Mouse (Mus musculus) neural tube, embryonic 11.5 days (tissue): ENCODE measurements around the gene Mpv17l2. TPM values are rescaled to one million over a fixed set of nuclear protein-coding genes. Genes with fewer than 3 reads are reported as not detected.
A peak's percentile ranks its signal among the peaks of the same experiment; 100 is the strongest.

Source experiments
- ATAC-seq: fragments of 200-750 bp; cut with Nextera tagmentation; 2 replicates; pipeline ENCODE4 v1.8.0; 2017; ENCODE audit warnings: moderate number of reproducible peaks, mild to moderate bottlenecking, moderate TSS enrichment, moderate library complexity; ENCODE audit not compliant: insufficient read depth, low FRiP score, low TSS enrichment
- DNase-seq: peaks from one replicate; pipeline ENCODE4 v3.0.0-alpha.2; 2015; ENCODE audit warnings: low spot score
- H3K27ac ChIP-seq: fragments of 300-500 bp; sonication (generic); 2 replicates; pipeline ENCODE4 v1.5.1; 2014; ENCODE audit warnings: low read depth, mild to moderate bottlenecking, low read length
- H3K27me3 ChIP-seq: fragments of 300-500 bp; sonication (generic); 2 replicates; pipeline ENCODE4 v1.6.1; 2014; ENCODE audit warnings: mild to moderate bottlenecking, low read length, mixed read lengths; ENCODE audit not compliant: control insufficient read depth, insufficient read depth
- H3K36me3 ChIP-seq: fragments of 300-500 bp; sonication (generic); 2 replicates; pipeline ENCODE4 v1.6.1; 2014; ENCODE audit warnings: mild to moderate bottlenecking, low read length, moderate library complexity, mixed read lengths; ENCODE audit not compliant: control insufficient read depth, insufficient read depth
- H3K4me1 ChIP-seq: fragments of 300-500 bp; sonication (generic); 2 replicates; pipeline ENCODE4 v1.6.1; 2014; ENCODE audit warnings: low read length, mixed read lengths; ENCODE audit not compliant: control insufficient read depth, insufficient read depth
- H3K4me2 ChIP-seq: fragments of 300-500 bp; sonication (generic); 2 replicates; pipeline ENCODE4 v1.6.1; 2014; ENCODE audit warnings: low read depth, mild to moderate bottlenecking, moderate library complexity
- H3K4me3 ChIP-seq: fragments of 300-500 bp; sonication (generic); 2 replicates; pipeline ENCODE4 v1.5.1; 2014; ENCODE audit warnings: low read depth, low read length
- H3K9ac ChIP-seq: fragments of 300-500 bp; sonication (generic); 2 replicates; pipeline ENCODE4 v1.6.1; 2014; ENCODE audit warnings: mild to moderate bottlenecking, low read length
- H3K9me3 ChIP-seq: fragments of 300-500 bp; sonication (generic); 2 replicates; pipeline ENCODE4 v1.6.1; 2016; ENCODE audit warnings: low read length; ENCODE audit not compliant: control insufficient read depth
- WGBS: fragments of 180-500 bp; shearing (Covaris S2); extraction: QIAGEN DNeasy Blood & Tissue Kit; methylation state at CpG from one replicate; pipeline ENCODE4 v1.1.7; 2014; 5-methylcytosine and 5-hydroxymethylcytosine counted together
- polyA plus RNA-seq: library from polyadenylated mRNA; unstranded; fragments of >200 nt; fragmentation: Nextera tagmentation; extraction: Ambion mirVana; gene quantifications from 2 replicates; pipeline ENCODE4 v1.2.1, GENCODE M21; 2014

The Mpv17l2 gene
- polyA plus RNA-seq, 1 experiment from 2014 or later = 41.3 TPM

DNA sequence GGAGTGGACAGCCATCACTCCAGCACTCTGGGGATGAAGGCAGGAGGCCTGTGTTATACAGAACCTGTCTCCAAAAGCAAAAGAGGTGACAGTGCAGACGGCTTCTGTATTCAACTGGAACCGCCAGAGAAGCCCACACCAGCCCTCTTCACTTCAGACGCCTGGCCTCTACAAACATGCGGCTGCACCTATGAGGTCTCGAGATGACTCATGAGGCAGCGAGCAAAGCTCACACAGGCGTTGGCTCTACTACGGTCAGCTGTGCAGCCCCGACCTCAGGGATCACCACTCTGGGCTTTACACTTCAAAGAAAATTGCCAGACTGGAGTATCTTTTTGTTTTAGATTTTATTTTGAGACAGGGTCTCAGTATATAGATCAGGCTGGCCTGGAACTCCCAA is 12.1 kb upstream of the Mpv17l2 start:
- H3K9me3 ChIP-seq = no peaks in the 10 kb centered on the region
- H3K27ac ChIP-seq = no peak overlapping the region
- H3K4me3 ChIP-seq = no peak overlapping the region
- H3K9ac ChIP-seq = no peak overlapping the region
- peaks cover 17% of the 10 kb centered on the region for H3K36me3 ChIP-seq
- DNase-seq (no peak), ATAC-seq (no peak)
- no peak overlapping the region for H3K4me2 ChIP-seq
- WGBS = 89% methylated on average over 9 of the region's 9 CpGs
- peaks cover 9% of the 10 kb centered on the region; the same call in 1 of the 2 replicates for H3K4me1 ChIP-seq
- H3K27me3 ChIP-seq = no peaks in the 10 kb centered on the region

GRCm38 (mm10) chr8:70772075-70772474 is 11.3 kb upstream of the Mpv17l2 start:
- no peaks in the 10 kb centered on the region for H3K27me3 ChIP-seq
- H3K4me1 ChIP-seq = 0 out of 2 replicates have a peak, but pooled peaks cover 5% of the 10 kb centered on the region
- WGBS = 95% methylated on average over 13 of the region's 13 CpGs
- no peak overlapping the region for H3K4me3 ChIP-seq
- no peak for DNase-seq
- no peak overlapping the region for H3K4me2 ChIP-seq
- no peak overlapping the region for H3K27ac ChIP-seq
- no peaks in the 10 kb centered on the region for H3K9me3 ChIP-seq
- ATAC-seq = no peak
- H3K9ac ChIP-seq = no peak overlapping the region
- H3K36me3 ChIP-seq = peaks cover 17% of the 10 kb centered on the region

DNA sequence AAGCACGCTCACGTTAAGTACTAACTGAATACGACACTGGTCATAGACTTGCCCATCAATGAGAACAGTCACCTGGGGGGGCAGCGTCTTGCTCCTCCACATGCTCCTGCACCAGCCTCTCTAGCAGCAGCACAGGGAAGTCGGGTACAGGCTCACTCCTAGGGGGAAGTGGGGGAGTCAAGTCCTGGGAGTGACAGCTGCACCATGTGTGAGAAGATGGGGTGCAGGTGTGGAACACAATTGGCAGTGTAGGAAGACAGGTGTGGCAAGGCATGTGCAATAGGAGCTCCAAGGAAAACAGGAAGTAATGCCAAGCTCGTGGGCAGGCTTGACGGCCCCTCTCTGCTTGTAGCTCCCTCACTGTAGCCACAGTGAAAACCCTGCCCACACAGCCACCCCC is 10.5 kb upstream of the Mpv17l2 start:
- Histone ChIP-seq H3K4me1 (peaks cover 13% of the 10 kb centered on the region), H3K4me2 (no peak overlapping the region), H3K27ac (no peak overlapping the region), H3K9me3 (no peaks in the 10 kb centered on the region), H3K27me3 (no peaks in the 10 kb centered on the region), H3K36me3 (peaks cover 17% of the 10 kb centered on the region), H3K4me3 (no peak overlapping the region), H3K9ac (no peak overlapping the region)
- ATAC-seq (no peak), DNase-seq (no peak)
- WGBS = 94% methylated on average over 7 of the region's 7 CpGs

GRCm38 (mm10) chr8:70770748-70771147 is 10.0 kb upstream of the Mpv17l2 start:
- no peak for ATAC-seq
- H3K36me3 ChIP-seq = peaks cover 17% of the 10 kb centered on the region
- peaks cover 17% of the 10 kb centered on the region for H3K4me1 ChIP-seq
- no peak overlapping the region for H3K9ac ChIP-seq
- H3K4me2 ChIP-seq = no peak overlapping the region
- no peaks in the 10 kb centered on the region for H3K9me3 ChIP-seq
- H3K27me3 ChIP-seq = no peaks in the 10 kb centered on the region
- no peak for DNase-seq
- WGBS = 93% methylated on average over 13 of the region's 13 CpGs
- H3K27ac ChIP-seq = no peak overlapping the region
- no peak overlapping the region for H3K4me3 ChIP-seq

- H3K4me2 ChIP-seq = no peak overlapping the region
- 77% methylated on average over 12 of the region's 12 CpGs for WGBS
- H3K9ac ChIP-seq = no peak overlapping the region
- ATAC-seq (no peak), DNase-seq (no peak)
- no peak overlapping the region for H3K27ac ChIP-seq
- H3K36me3 ChIP-seq = peaks cover 17% of the 10 kb centered on the region
- H3K4me3 ChIP-seq = no peak overlapping the region
- H3K9me3 ChIP-seq = no peaks in the 10 kb centered on the region
- peaks cover 16% of the 10 kb centered on the region for H3K4me1 ChIP-seq
- no peaks in the 10 kb centered on the region for H3K27me3 ChIP-seq
Measured at GRCm38 (mm10) chr8:70769858-70770257, 9.1 kb upstream of the Mpv17l2 start.

- DNase-seq = peak; percentile 95
- ATAC-seq = peak; percentile 54; the same call in 1 of the 2 replicates
- Histone ChIP-seq H3K4me1 (peaks cover 16% of the 10 kb centered on the region), H3K4me2 (no peak overlapping the region), H3K9ac (no peak overlapping the region), H3K36me3 (peaks cover 17% of the 10 kb centered on the region), H3K4me3 (no peak overlapping the region), H3K27ac (no peak overlapping the region), H3K27me3 (no peaks in the 10 kb centered on the region), H3K9me3 (no peaks in the 10 kb centered on the region)
- 8% methylated on average over 26 of the region's 26 CpGs for whole genome bisulfite sequencing
Measured at GRCm38 (mm10) chr8:70769359-70769758, 8.6 kb upstream of the Mpv17l2 start.

- Histone ChIP-seq H3K36me3 (peaks cover 17% of the 10 kb centered on the region), H3K4me1 (peaks cover 16% of the 10 kb centered on the region), H3K4me3 (no peak overlapping the region), H3K9ac (no peak overlapping the region), H3K4me2 (no peak overlapping the region), H3K27ac (no peak overlapping the region), H3K9me3 (no peaks in the 10 kb centered on the region), H3K27me3 (no peaks in the 10 kb centered on the region)
- ATAC-seq = no peak
- no peak for DNase-seq
- WGBS = 91% methylated on average over 16 of the region's 16 CpGs
Measured at GRCm38 (mm10) chr8:70768956-70769355, 8.2 kb upstream of the Mpv17l2 start.

DNA sequence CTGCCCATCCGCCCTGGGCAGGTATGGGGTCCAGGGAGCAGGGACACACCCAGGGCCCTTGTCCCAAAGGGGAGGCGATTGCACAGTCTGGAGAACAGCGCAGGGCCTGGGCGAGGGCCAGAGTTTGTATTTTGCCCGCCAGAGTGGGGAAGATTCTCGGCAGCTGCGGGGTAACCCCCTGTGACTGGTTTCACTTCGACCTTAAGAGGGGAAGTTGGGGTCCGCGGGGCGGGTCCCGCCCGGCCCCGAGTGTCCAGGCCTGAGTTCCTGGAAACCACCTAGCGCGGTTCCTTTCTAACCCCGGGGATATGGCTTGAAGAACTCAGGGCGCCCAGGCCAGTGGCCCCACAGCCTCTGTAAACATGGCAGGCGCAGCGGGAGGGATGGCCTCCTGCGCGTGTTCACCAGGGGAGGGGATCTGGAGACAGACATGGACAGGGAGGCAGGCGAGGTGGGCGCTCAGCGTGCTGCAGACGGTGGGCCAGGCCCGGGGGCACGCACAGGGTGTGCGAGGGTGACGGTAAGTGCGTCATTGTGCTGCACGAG is 7.6 kb upstream of the Mpv17l2 start:
- WGBS = 95% methylated on average over 31 of the region's 32 CpGs
- peaks cover 15% of the 10 kb centered on the region for H3K36me3 ChIP-seq

DNA sequence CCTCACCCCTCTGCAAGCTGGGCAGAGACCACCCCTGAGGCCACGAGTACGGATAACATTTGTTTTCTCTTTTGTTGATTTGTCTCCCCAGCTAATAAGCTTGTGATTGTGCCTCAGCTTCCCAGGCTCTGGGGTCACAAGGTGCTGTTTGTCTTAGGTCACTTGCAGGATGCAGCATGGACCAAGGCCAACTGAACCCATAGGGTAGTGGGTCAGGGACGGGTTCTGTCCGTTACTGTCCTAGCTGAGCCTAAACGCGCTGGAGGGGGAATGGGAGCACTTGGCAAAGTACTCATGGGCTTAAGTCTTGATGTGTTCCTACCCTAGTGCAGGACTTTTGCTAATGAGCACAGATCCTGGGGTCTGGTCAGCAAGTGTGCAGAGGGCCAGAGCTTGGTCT is 6.8 kb upstream of the Mpv17l2 start:
- no peak for DNase-seq
- 84% methylated on average over 6 of the region's 6 CpGs for WGBS

More for the DNA sequence above, 7.6 kb upstream of the Mpv17l2 start:
- Histone ChIP-seq H3K4me2 (no peak overlapping the region), H3K27ac (no peak overlapping the region), H3K9me3 (no peaks in the 10 kb centered on the region), H3K9ac (no peak overlapping the region), H3K4me1 (peaks cover 16% of the 10 kb centered on the region), H3K27me3 (no peaks in the 10 kb centered on the region), H3K4me3 (no peak overlapping the region)
- DNase-seq = no peak
- no peak for ATAC-seq

More for the DNA sequence above, 6.8 kb upstream of the Mpv17l2 start:
- H3K4me2 ChIP-seq = no peak overlapping the region
- peaks cover 16% of the 10 kb centered on the region for H3K4me1 ChIP-seq
- H3K4me3 ChIP-seq = no peak overlapping the region
- H3K27ac ChIP-seq = no peak overlapping the region
- H3K9me3 ChIP-seq = no peaks in the 10 kb centered on the region
- H3K9ac ChIP-seq = no peak overlapping the region
- no peak for ATAC-seq
- no peaks in the 10 kb centered on the region for H3K27me3 ChIP-seq
- H3K36me3 ChIP-seq = peaks cover 15% of the 10 kb centered on the region
